8 mouse cellular contexts compared by ENCODE assay signal in genomic region chr8:124926351-124926771, GRCm38 (mm10). TPM values are rescaled to one million over a fixed set of nuclear protein-coding genes. Genes with fewer than 3 reads are reported as not detected.
DNase-seq lines count a peak whose midpoint lies in the region; ATAC-seq and TF ChIP-seq lines count a peak whose summit lies in the region.

No protein-coding gene starts in this region.

- peak; percentile 8 for DNase-seq in midbrain, embryonic 14.5 days
- peak; percentile 44 for DNase-seq in gastrocnemius, postnatal 10 days
- no peak for DNase-seq in layer of hippocampus, postnatal 14 days (ENCODE audit: low spot score in 2 of 2)
- no peak for DNase-seq in frontal cortex, adult 2 months (ENCODE audit: extremely low spot score in 1 of 2, low spot score in 1 of 2)
- DNase-seq in left cerebral cortex, adult 2 months (ENCODE audit: extremely low spot score in 1 of 2, low spot score in 2 of 2), result no peak

- H3K4me1 ChIP-seq in midbrain, embryonic 14.5 days (ENCODE audit: control insufficient read depth, insufficient read depth, low read length), result no peaks in the 10 kb centered on the region
- peaks cover 2% of the 10 kb centered on the region; the same call in 1 of the 2 replicates for H3K4me1 ChIP-seq in midbrain, embryonic 16.5 days (ENCODE audit: control insufficient read depth, insufficient read depth, low read length)
- peaks cover 30% of the 10 kb centered on the region for H3K4me1 ChIP-seq in intestine, embryonic 16.5 days (ENCODE audit: control insufficient read depth, insufficient read depth, low read length)
- H3K4me1 ChIP-seq in stomach, embryonic 14.5 days (ENCODE audit: control insufficient read depth, insufficient read depth, low read length), result peaks cover 14% of the 10 kb centered on the region

- no peak overlapping the region for H3K4me3 ChIP-seq in midbrain, embryonic 14.5 days (replicated peaks; ENCODE audit: low read depth, low read length)
- H3K4me3 ChIP-seq in midbrain, embryonic 16.5 days (ENCODE audit: low read depth, low read length), result no peak overlapping the region
- H3K4me3 ChIP-seq in intestine, embryonic 16.5 days (ENCODE audit: low read length), result no peak overlapping the region
- H3K4me3 ChIP-seq in stomach, embryonic 14.5 days (ENCODE audit: low read depth, low read length), result no peak overlapping the region
- H3K4me3 ChIP-seq in left cerebral cortex, adult 2 months, result no peak overlapping the region

- WGBS in midbrain, embryonic 14.5 days, result 87% methylated on average over 10 of the region's 10 CpGs
- WGBS in midbrain, embryonic 16.5 days, result 80% methylated on average over 10 of the region's 10 CpGs
- WGBS in intestine, embryonic 16.5 days, result 36% methylated on average over 10 of the region's 10 CpGs
- 43% methylated on average over 10 of the region's 10 CpGs for WGBS in stomach, embryonic 14.5 days

- no peak for TF ChIP-seq CTCF in left cerebral cortex, adult 2 months (IDR thresholded peaks at IDR 0.05)

- H3K9me3 ChIP-seq in midbrain, embryonic 14.5 days (ENCODE audit: control insufficient read depth, low read length), result no peaks in the 10 kb centered on the region
- no peaks in the 10 kb centered on the region for H3K9me3 ChIP-seq in midbrain, embryonic 16.5 days (replicated peaks; ENCODE audit: control insufficient read depth, low read length, poor library complexity, severe bottlenecking)
- no peaks in the 10 kb centered on the region for H3K9me3 ChIP-seq in intestine, embryonic 16.5 days (ENCODE audit: control insufficient read depth, low read length)
- H3K9me3 ChIP-seq in stomach, embryonic 14.5 days (ENCODE audit: control insufficient read depth, low read depth, low read length), result no peaks in the 10 kb centered on the region

- H3K36me3 ChIP-seq in midbrain, embryonic 14.5 days (ENCODE audit: control insufficient read depth, insufficient read depth, low read length), result no peaks in the 10 kb centered on the region
- no peaks in the 10 kb centered on the region for H3K36me3 ChIP-seq in midbrain, embryonic 16.5 days (ENCODE audit: control insufficient read depth, insufficient read depth, low read length)
- H3K36me3 ChIP-seq in intestine, embryonic 16.5 days (ENCODE audit: control insufficient read depth, insufficient read depth, low read length), result no peaks in the 10 kb centered on the region
- H3K36me3 ChIP-seq in stomach, embryonic 14.5 days (ENCODE audit: control insufficient read depth, insufficient read depth, low read length), result no peaks in the 10 kb centered on the region

- no peaks in the 10 kb centered on the region for H3K27me3 ChIP-seq in midbrain, embryonic 14.5 days (ENCODE audit: control insufficient read depth, insufficient read depth, low read length)
- H3K27me3 ChIP-seq in midbrain, embryonic 16.5 days (ENCODE audit: control insufficient read depth, insufficient read depth, low read depth, low read length), result no peaks in the 10 kb centered on the region
- no peaks in the 10 kb centered on the region for H3K27me3 ChIP-seq in intestine, embryonic 16.5 days (replicated peaks; ENCODE audit: control insufficient read depth, insufficient read depth, low read length)
- no peaks in the 10 kb centered on the region for H3K27me3 ChIP-seq in stomach, embryonic 14.5 days (ENCODE audit: control insufficient read depth, insufficient read depth, low read length)

- no peak overlapping the region for H3K9ac ChIP-seq in midbrain, embryonic 14.5 days (replicated peaks; ENCODE audit: low read length)
- no peak overlapping the region for H3K9ac ChIP-seq in midbrain, embryonic 16.5 days (ENCODE audit: low read depth, low read length)
- no peak overlapping the region for H3K9ac ChIP-seq in intestine, embryonic 16.5 days (ENCODE audit: low read depth, low read length)
- H3K9ac ChIP-seq in stomach, embryonic 14.5 days (replicated peaks; ENCODE audit: low read depth, low read length), result no peak overlapping the region

- H3K27ac ChIP-seq in midbrain, embryonic 14.5 days (replicated peaks; ENCODE audit: low read depth, low read length), result no peak overlapping the region
- H3K27ac ChIP-seq in midbrain, embryonic 16.5 days (ENCODE audit: low read length), result no peak overlapping the region
- H3K27ac ChIP-seq in intestine, embryonic 16.5 days (ENCODE audit: low read length), result peak overlapping the region; percentile 79
- peak overlapping the region; percentile 18; the same call in 1 of the 2 replicates for H3K27ac ChIP-seq in stomach, embryonic 14.5 days (ENCODE audit: low read length)
- no peak overlapping the region for H3K27ac ChIP-seq in left cerebral cortex, adult 2 months

- intact Hi-C loops in left cerebral cortex, adult 2 months (cut with DNase I), result no loop called here

- no peak overlapping the region for H3K4me2 ChIP-seq in midbrain, embryonic 14.5 days (ENCODE audit: low read length)
- no peak overlapping the region for H3K4me2 ChIP-seq in midbrain, embryonic 16.5 days (ENCODE audit: low read length)
- H3K4me2 ChIP-seq in intestine, embryonic 16.5 days (ENCODE audit: low read depth, low read length), result no peak overlapping the region
- H3K4me2 ChIP-seq in stomach, embryonic 14.5 days (replicated peaks; ENCODE audit: low read depth, low read length), result no peak overlapping the region

- ATAC-seq in midbrain, embryonic 14.5 days (ENCODE audit: low FRiP score, low TSS enrichment), result no peak
- ATAC-seq in midbrain, embryonic 16.5 days, result no peak
- ATAC-seq in intestine, embryonic 16.5 days, result peak; percentile 53
- peak; percentile 53; the same call in 1 of the 2 replicates for ATAC-seq in stomach, embryonic 14.5 days (ENCODE audit: insufficient number of reproducible peaks, insufficient read depth, low FRiP score, low read depth)

RNA-seq across cellular contexts. Expression of gene Egln1, which starts 22.8 kb away (rescaled TPM):
- 24.5 and 25.1 TPM in 2 replicates for polyA plus RNA-seq in midbrain, embryonic 14.5 days (2014; fragmentation: Nextera tagmentation; extraction: Ambion mirVana)
- 15.6 and 17.8 TPM in 2 replicates for polyA plus RNA-seq in midbrain, embryonic 16.5 days (2015; fragmentation: Nextera tagmentation; extraction: Ambion mirVana)
- 10 to 100 TPM; 60.0 to 71.9 TPM for total RNA-seq in gastrocnemius, postnatal 10 days (2021)
- polyA plus RNA-seq in intestine, embryonic 16.5 days (2015; fragmentation: Nextera tagmentation; extraction: Ambion mirVana), result 9.4 and 11.0 TPM in 2 replicates
- 20.1 and 21.8 TPM in 2 replicates for polyA plus RNA-seq in stomach, embryonic 14.5 days (2014; fragmentation: Nextera tagmentation; extraction: Ambion mirVana)
- 10 to 100 TPM; 59.9 to 63.3 TPM for total RNA-seq in layer of hippocampus, postnatal 14 days (2021)
- 55.8 and 61.7 TPM in 2 replicates for polyA plus RNA-seq in frontal cortex, adult 2 months (2012; rRNA removed)
- total RNA-seq in left cerebral cortex, adult 2 months (2021), result 10 to 100 TPM; 66.7 to 68.4 TPM

RNA-seq across cellular contexts. Expression of gene Sprtn, which starts 28.7 kb away (rescaled TPM):
- polyA plus RNA-seq in midbrain, embryonic 14.5 days (2014; fragmentation: Nextera tagmentation; extraction: Ambion mirVana), result 9.8 and 11.7 TPM in 2 replicates
- polyA plus RNA-seq in midbrain, embryonic 16.5 days (2015; fragmentation: Nextera tagmentation; extraction: Ambion mirVana), result 9.0 and 9.4 TPM in 2 replicates
- 10 to 100 TPM in 1 of 2 experiments, 1 to 10 TPM in 1; 9.6 to 10.7 TPM for total RNA-seq in gastrocnemius, postnatal 10 days (2021)
- polyA plus RNA-seq in intestine, embryonic 16.5 days (2015; fragmentation: Nextera tagmentation; extraction: Ambion mirVana), result 6.1 and 6.7 TPM in 2 replicates
- polyA plus RNA-seq in stomach, embryonic 14.5 days (2014; fragmentation: Nextera tagmentation; extraction: Ambion mirVana), result 6.9 and 9.1 TPM in 2 replicates
- total RNA-seq in layer of hippocampus, postnatal 14 days (2021), result 10 to 100 TPM; 12.8 to 14.3 TPM
- polyA plus RNA-seq in frontal cortex, adult 2 months (2012; rRNA removed), result 17.3 and 18.0 TPM in 2 replicates
- 10 to 100 TPM; 13.8 to 15.5 TPM for total RNA-seq in left cerebral cortex, adult 2 months (2021)

RNA-seq across cellular contexts. Expression of gene Exoc8, which starts 28.9 kb away (rescaled TPM):
- polyA plus RNA-seq in midbrain, embryonic 14.5 days (2014; fragmentation: Nextera tagmentation; extraction: Ambion mirVana), result 13.0 and 13.2 TPM in 2 replicates
- 14.1 and 15.3 TPM in 2 replicates for polyA plus RNA-seq in midbrain, embryonic 16.5 days (2015; fragmentation: Nextera tagmentation; extraction: Ambion mirVana)
- total RNA-seq in gastrocnemius, postnatal 10 days (2021), result 1 to 10 TPM; 8.0 to 8.7 TPM
- polyA plus RNA-seq in intestine, embryonic 16.5 days (2015; fragmentation: Nextera tagmentation; extraction: Ambion mirVana), result 3.2 and 6.0 TPM in 2 replicates
- polyA plus RNA-seq in stomach, embryonic 14.5 days (2014; fragmentation: Nextera tagmentation; extraction: Ambion mirVana), result 7.8 and 8.9 TPM in 2 replicates
- total RNA-seq in layer of hippocampus, postnatal 14 days (2021), result 10 to 100 TPM; 35.3 to 37.0 TPM
- polyA plus RNA-seq in frontal cortex, adult 2 months (2012; rRNA removed), result 15.0 and 17.3 TPM in 2 replicates
- total RNA-seq in left cerebral cortex, adult 2 months (2021), result 10 to 100 TPM; 35.1 to 36.5 TPM

Comparison
In these comparisons a context has a peak if more than half of its experiments do, and no peak if none do; other contexts are left out.
1. ATAC-seq: peak in intestine, embryonic 16.5 days (single experiment) and stomach, embryonic 14.5 days (single experiment); none in midbrain, embryonic 14.5 days (single experiment) and midbrain, embryonic 16.5 days (single experiment).
2. DNase-seq: peak in midbrain, embryonic 14.5 days (single experiment) and gastrocnemius, postnatal 10 days (single experiment); none in layer of hippocampus, postnatal 14 days (0 of 2), frontal cortex, adult 2 months (0 of 2) and left cerebral cortex, adult 2 months (0 of 2).
3. H3K27ac ChIP-seq: peak in intestine, embryonic 16.5 days (single experiment) and stomach, embryonic 14.5 days (single experiment); none in midbrain, embryonic 14.5 days (single experiment), midbrain, embryonic 16.5 days (single experiment) and left cerebral cortex, adult 2 months (single experiment).